In genomic region chr5:143037201-143037600, GRCm38 (mm10) we compare ENCODE assay signal across 10 mouse cellular contexts.
DNase-seq lines count a peak whose midpoint lies in the region; ATAC-seq lines count a peak whose summit lies in the region.
"Had no signal": no experiment of that assay in that cellular context is flagged by ENCODE, and none has a peak within 500 bp of the region (broad histone marks: within the 10 kb centered on the region; RNA-seq: fewer than 3 reads in every experiment).

No protein-coding gene starts in this region.

- H3K4me3 ChIP-seq in kidney, embryonic 15.5 days (replicated peaks) = no peak overlapping the region
- H3K4me3 ChIP-seq: erythroblast, embryonic 14.5 days; midbrain, embryonic 12.5 days had no signal

- H3K36me3 ChIP-seq in kidney, embryonic 15.5 days = peaks cover 34% of the 10 kb centered on the region
- H3K36me3 ChIP-seq: midbrain, embryonic 12.5 days had no signal

- H3K9me3 ChIP-seq in kidney, embryonic 15.5 days (replicated peaks) = no peaks in the 10 kb centered on the region
- H3K9me3 ChIP-seq: midbrain, embryonic 12.5 days had no signal

- peak; percentile 71 for DNase-seq in kidney, adult 9 months
- DNase-seq in A20 (ENCODE audit: low read depth, low spot score) (peak; percentile 70), MN1 (ENCODE audit: low spot score) (peak; percentile 79)
- DNase-seq in embryo, embryonic 11.5 days (ENCODE audit: low read depth, low spot score) = peak; percentile 51
- DNase-seq in lung, postnatal 14 days = peak; percentile 35
- no peak for DNase-seq in spleen, adult 18-20 months
- DNase-seq in adrenal gland, postnatal 14 days = no peak

- 18% methylated on average over 1 of the region's 1 CpGs for WGBS in kidney, embryonic 15.5 days

- no peak overlapping the region for H3K9ac ChIP-seq in kidney, embryonic 15.5 days
- H3K9ac ChIP-seq: midbrain, embryonic 12.5 days had no signal

- no peak overlapping the region for H3K4me2 ChIP-seq in kidney, embryonic 15.5 days
- H3K4me2 ChIP-seq: midbrain, embryonic 12.5 days had no signal

- no peaks in the 10 kb centered on the region for H3K27me3 ChIP-seq in kidney, embryonic 15.5 days
- H3K27me3 ChIP-seq: midbrain, embryonic 12.5 days had no signal

- H3K4me1 ChIP-seq in kidney, embryonic 15.5 days = peaks cover 12% of the 10 kb centered on the region

- no peak overlapping the region for H3K27ac ChIP-seq in kidney, embryonic 15.5 days
- H3K27ac ChIP-seq: midbrain, embryonic 12.5 days had no signal

- no peak for ATAC-seq in kidney, embryonic 15.5 days (replicated peaks; ENCODE audit: low FRiP score)

Comparison
In these comparisons a context has a peak if more than half of its experiments do, and no peak if none do; other contexts are left out.
1. DNase-seq: peak in kidney, adult 9 months (single experiment), A20 (single experiment), MN1 (single experiment), embryo, embryonic 11.5 days (single experiment) and lung, postnatal 14 days (single experiment); none in spleen, adult 18-20 months (0 of 2) and adrenal gland, postnatal 14 days (single experiment).